Mouse (Mus musculus) MEL (cell line): ENCODE data around the gene Nova2.

Experiments used
- CTCF ChIP-seq, 3 experiments: IDR thresholded peaks in 2 of 3; conservative IDR thresholded peaks in 1 of 3; 2 replicates each; pipeline ENCODE4 v1.5.1; 2011 to 2012; ENCODE audit warnings: low read length in 3 of 3, low read depth in 2 of 3, mild to moderate bottlenecking in 2 of 3, improper control_type of control experiment in 1 of 3, inconsistent platforms in 1 of 3, mixed read lengths in 1 of 3, moderate library complexity in 1 of 3; ENCODE audit not compliant: control insufficient read depth in 1 of 3, insufficient read depth in 1 of 3, poor library complexity in 1 of 3, severe bottlenecking in 1 of 3
- ELF1 ChIP-seq: IDR thresholded peaks from 2 replicates; pipeline ENCODE4 v1.6.1; 2014; ENCODE audit warnings: low read depth, mild to moderate bottlenecking, inconsistent platforms, low read length, improper control_type of control experiment, moderate library complexity
- MAX ChIP-seq: IDR thresholded peaks from 2 replicates; pipeline ENCODE4 v1.6.1; 2011; ENCODE audit warnings: low read length, improper control_type of control experiment
- POLR2A ChIP-seq, 2 experiments: IDR thresholded peaks; 2 replicates each; pipeline ENCODE4 v1.6.1; 2011 to 2012; ENCODE audit warnings: low read length in 2 of 2, mild to moderate bottlenecking in 2 of 2, control low read depth in 1 of 2, improper control_type of control experiment in 1 of 2, low read depth in 1 of 2, moderate library complexity in 1 of 2; ENCODE audit not compliant: control insufficient read depth in 1 of 2, insufficient read depth in 1 of 2, poor library complexity in 1 of 2

GRCm38 (mm10) chr7:18922807-18923206, 2.9 kb upstream of the Nova2 start:
- TF ChIP-seq CTCF (IDR thresholded peaks at IDR 0.05 in 2 of 3, conservative IDR thresholded peaks at IDR 0.05 in 1 of 3; ENCODE audit: control insufficient read depth in 1 of 3, insufficient read depth in 1 of 3, low read depth in 2 of 3, low read length in 3 of 3, poor library complexity in 1 of 3, severe bottlenecking in 1 of 3), result no peak
- TF ChIP-seq ELF1, result no peak
- TF ChIP-seq MAX, result no peak
- TF ChIP-seq POLR2A (IDR thresholded peaks at IDR 0.05; ENCODE audit: control insufficient read depth in 1 of 2, insufficient read depth in 1 of 2, low read depth in 1 of 2, low read length in 2 of 2, poor library complexity in 1 of 2), result no peak
